Mouse (Mus musculus) thymus, postnatal 14 days (tissue): ENCODE results near the gene Gpbp1.

ENCODE experiments used
- DNase-seq: peaks from one replicate; pipeline ENCODE4 v3.0.0; 2021

The Gpbp1 gene

GRCm38 (mm10) chr13:111489802-111490723 is at the start of gene Gpbp1:
Gene Gpbp1, minus strand, starts transcription at chr13:111490111.
- DNase-seq: peak; percentile 100

GRCm38 (mm10) chr13:111537718-111538117 is 47.8 kb upstream of the Gpbp1 start:
- no peak for DNase-seq

- peak; percentile 8 for DNase-seq
Measured at GRCm38 (mm10) chr13:111536207-111536887, 46.4 kb upstream of the Gpbp1 start.

GRCm38 (mm10) chr13:111534131-111534530 is 44.2 kb upstream of the Gpbp1 start:
- DNase-seq: peak; percentile 16

DNA sequence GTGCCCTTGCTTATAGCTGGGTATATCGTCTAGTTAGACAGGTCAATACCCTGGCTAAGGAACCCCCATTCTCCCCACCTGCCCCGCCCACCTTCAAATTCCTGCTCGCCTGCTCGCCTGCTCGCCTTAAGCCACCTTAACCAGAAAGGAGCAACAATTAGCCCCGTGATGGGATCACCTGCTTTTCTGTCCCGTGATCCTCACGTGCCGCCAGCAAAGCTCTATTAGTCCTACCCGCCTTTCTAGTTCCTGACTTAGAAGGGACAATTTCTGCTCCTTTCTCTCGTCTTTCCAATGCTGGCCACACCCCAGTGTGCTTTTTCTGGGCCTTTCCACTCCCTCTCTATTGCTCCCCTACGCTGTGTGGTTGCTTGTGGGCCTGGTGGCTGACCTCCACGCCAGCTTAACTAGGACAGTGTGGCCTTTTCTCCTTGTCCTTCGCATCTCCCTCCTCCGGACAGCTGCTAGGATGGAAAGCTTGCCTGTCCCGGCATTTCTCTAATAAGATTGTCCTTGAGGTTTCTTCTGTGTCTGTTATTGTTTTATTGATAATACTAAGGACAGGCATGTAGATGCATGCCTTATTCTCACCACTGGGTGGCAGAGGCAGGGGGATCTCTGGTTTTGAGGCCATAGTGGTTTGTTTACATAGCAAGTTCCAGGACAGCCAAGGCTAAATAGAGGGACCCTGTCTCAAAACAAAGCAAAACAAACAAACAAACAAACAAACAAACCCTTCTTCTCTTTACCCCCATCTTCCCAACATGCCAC is 42.5 kb upstream of the Gpbp1 start:
- peak; percentile 43 for DNase-seq

- no peak for DNase-seq
Measured at GRCm38 (mm10) chr13:111531701-111532100, 41.8 kb upstream of the Gpbp1 start.

- no peak for DNase-seq
Measured at GRCm38 (mm10) chr13:111524277-111524676, 34.4 kb upstream of the Gpbp1 start.

DNA sequence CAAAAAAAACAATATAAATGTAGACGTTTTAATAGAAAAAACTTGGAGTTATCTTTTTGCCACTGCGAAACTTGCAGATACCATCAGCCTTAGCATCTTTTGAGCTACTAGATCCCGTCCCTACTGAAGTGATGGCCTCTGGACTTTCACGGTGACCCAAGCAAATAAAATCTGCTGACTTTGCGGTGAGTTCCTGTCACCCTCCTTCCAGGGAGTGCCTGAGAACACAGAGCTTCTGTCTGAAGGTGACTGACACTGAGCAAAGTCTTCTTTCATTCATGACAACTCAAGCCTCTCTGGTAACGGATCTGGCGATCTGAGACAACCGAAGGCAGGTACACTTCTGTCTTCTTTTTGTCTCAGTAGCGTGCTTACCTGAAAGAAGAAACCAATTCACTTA is 32.4 kb upstream of the Gpbp1 start:
- DNase-seq: no peak

- no peak for DNase-seq
Measured at GRCm38 (mm10) chr13:111520456-111520855, 30.5 kb upstream of the Gpbp1 start.

- DNase-seq: no peak
Measured at GRCm38 (mm10) chr13:111518332-111518731, 28.4 kb upstream of the Gpbp1 start.

DNA sequence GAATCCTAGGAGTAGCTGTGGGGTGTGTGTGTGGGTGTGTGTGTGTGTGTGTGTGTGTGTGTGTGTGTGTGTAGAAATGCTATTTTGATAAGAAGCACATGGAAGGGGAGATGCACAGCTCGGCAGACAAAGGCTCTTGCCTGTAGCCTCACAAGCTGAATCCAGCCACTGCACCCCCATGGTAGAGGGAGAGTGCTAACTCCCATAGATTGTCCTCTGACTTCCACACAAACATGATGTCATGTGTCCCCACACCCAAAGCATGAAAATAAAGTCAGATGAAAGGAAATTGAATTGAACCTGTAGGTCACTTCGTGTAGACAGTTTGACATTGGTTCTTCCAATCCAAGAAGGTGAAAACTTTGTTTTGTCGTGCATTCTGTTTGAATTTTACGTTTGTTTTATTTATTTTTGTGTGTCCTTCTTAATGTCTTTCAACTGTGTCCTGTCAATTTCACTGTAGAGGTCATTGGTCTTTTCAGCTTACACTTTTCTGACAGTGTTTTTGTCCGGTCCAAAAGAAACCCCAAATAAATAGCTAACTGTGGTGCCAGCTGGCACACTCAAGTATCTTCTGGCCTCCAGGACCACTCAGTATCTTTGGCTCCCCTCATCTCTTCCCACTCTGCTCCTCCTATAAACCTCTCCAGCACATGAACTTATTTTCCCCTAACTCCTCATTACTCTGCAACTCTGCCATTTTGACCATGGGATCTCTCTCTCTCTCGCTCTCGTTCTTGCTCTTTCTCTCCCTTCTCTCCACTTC is 26.7 kb upstream of the Gpbp1 start:
- no peak for DNase-seq

DNA sequence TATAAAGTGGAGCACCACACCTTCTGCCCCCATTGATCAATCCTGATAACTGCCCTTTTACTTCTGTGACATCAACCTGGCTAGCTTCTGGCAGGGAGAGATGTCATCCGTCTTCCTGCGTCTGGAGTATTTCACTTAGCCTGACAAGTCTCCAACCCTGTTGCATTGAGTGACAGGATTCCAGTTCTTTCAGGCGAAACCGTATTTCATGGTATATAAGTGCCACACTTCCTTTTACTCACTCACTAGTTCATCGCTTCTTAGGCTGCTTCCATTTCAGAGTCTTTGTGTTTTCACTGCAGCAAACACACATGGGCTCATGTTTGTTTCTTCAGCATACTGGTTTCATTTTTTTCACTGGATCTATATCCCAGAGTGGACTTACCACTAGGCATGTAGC is 19.5 kb upstream of the Gpbp1 start:
- DNase-seq: no peak

DNA sequence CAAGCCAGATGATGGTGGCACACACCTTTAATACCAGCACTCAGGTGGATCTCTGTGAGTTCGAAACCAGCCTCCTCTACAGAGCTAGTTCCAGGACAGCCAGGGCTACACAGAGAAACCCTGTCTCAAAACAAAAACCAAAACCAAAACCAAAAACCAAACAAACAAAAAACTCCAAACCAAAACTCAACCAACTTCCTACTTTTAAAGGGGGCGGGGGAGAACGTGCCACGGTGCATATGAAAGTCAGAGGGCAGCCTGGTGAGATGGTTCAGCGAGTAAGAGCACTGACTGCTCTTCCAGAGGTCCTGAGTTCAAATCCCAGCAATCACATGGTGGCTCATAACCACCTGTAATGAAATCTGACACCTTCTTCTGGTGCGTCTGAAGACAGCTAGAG is 18.7 kb upstream of the Gpbp1 start:
- no peak for DNase-seq

DNA sequence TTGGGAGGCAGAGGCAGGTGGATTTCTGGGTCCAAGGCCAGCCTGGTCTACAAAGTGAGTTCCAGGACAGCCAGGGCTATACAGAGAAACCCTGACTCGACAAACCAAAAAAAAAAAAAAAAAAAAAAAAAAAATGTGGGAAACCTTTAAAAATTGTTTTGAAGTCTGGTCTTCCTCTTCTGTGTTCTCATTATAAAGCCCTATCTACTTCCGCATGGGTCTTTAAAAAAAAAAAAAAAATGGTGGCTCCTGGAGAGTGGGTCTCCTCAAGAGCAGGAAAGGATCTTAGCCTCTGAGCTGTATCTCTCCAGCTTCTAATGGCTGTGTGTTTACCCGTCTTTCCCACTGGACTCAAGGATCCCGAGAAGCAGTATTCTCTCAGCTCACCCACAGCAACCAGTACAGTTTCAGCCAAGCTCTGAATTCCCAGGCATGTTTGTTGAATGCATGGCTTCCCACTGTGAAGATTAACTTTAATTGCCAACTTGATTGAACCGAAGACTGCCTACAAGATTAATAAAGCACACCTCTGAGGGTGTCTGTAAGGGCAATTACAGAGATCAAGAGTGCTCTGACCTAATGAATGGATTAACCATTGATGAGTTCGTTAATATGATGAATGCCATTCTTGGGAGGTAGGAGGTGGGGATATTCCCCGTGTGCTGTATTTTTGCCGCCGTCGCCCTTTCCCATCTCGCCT is 4.6 kb upstream of the Gpbp1 start:
- DNase-seq: no peak

DNA sequence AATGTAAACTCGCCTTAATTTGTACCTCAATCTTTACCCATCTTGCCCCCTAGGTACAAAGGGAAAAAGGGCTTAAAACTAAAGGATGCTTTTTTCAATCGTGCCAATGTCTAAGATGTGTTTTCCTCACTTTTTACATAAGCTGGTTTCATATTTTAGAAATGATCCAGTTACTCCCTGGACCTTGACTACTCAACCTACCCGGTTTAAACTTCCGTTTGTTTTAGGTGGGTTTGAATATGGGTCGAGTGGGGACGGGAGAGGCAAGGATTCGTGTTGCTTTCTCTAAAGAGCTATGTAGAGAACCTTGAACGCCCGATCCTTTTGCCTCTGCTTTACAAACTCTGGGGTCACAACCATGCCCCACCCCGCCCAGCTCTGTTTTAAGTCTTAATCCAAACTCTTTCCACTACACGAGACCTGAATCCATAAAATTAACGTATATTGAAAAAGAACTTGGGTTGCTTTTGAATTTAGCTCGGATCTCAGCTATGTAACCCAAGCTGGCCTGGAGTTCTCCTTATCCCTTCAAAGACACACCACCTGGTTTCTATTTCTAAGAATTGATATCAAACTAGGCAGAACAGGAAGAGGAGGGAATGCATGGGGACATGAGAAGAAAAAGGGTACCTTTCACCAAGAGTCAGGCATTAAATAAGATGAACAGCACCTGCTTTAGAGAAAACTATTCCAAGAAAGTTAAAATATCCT is 1.3 kb upstream of the Gpbp1 start:
- DNase-seq: peak; percentile 15

DNA sequence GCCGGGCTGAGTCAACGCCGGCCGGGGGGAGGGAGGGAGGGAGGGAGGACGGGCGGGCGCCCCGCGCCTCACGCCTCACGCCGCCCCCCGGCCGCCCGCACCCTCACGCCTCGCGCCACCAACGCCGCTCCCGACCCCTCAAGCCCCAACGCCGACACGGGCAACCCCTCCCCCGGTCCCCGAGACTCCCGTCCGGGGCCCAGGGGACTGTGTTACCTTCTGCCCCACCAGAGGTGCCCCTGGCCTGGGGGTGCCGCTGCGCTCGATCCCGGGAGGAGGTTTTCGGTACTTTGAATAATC is 459 bp downstream of the Gpbp1 start:
- DNase-seq: no peak

GRCm38 (mm10) chr13:111488651-111489501 is 1.0 kb downstream of the Gpbp1 start:
- peak; percentile 67 for DNase-seq

DNA sequence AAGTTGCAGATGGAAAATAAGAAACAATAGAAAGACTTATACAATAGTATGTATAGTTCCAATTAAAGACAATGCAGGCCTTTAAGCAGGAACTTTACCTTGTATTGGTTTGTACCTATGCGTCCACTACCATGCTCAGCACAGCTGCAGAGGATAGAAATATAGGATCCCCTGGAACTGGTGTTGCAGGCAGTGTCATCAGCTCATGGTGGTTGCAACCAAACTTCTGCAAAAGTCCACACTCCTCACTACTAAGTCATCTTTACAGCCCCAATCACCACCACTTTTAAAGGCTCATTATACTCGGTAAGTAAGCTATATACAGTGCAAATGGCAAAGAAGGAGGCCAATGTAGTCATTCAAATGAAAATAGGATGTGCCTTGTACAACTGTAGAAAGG is 12.2 kb downstream of the Gpbp1 start:
- DNase-seq: no peak

GRCm38 (mm10) chr13:111470562-111471237 is 19.2 kb downstream of the Gpbp1 start:
- DNase-seq: no peak

DNA sequence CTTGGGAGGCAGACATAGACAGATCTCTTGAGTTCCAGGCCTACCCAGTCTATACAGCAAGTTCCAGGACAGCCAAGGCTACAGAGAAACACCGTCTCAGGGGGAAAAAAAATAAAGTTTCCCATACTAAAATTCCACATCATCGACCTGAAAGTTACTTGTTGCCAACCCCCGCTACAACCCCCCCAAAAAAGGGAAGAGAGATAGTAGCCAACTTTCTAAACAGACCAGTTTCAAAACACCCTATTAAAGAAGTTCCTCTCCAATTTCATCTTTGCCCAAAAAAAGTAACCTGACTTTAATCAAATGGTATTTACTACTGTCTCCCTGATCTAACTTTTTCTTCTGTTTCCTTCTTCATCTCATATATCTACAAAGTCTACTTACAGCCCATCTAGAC is 22.6 kb downstream of the Gpbp1 start:
- no peak for DNase-seq
